Mouse (Mus musculus): ENCODE measurements around the gene Zzef1.

Gene Zzef1

DNA sequence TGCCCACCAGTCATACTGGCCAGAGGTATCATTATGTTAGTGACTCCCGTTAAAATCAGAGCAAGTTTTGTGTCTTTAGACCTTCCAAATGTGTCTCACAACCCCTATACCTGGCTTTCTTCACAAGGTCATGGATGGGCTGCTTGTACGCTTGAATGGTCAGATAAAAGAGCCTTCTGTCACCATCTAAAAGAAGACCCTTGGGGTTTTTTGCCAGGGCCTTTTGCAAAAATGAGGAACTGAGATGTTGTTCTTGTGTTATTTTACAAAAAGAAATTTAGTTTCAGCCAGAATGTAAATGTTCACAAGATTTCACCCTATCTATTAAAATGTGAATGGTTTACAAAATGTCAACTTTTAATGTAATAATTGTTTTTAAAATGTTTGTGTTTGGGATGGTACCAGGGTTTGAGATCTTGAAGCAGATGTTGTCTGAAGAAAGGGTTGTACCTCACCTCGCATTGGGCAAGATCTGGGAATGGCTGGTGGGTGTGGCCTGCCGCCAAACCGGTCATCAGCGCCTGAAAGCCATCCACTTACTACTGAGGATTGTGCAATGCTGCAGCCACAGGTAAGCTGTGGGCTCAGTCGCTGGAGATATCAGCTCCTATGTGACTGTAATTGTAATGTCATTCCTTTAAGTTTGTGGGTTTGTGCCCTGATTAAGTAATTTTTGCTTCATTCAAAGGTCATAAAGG, 121.4 kb downstream of the Zzef1 start:
- DNase-seq: no peak

DNA sequence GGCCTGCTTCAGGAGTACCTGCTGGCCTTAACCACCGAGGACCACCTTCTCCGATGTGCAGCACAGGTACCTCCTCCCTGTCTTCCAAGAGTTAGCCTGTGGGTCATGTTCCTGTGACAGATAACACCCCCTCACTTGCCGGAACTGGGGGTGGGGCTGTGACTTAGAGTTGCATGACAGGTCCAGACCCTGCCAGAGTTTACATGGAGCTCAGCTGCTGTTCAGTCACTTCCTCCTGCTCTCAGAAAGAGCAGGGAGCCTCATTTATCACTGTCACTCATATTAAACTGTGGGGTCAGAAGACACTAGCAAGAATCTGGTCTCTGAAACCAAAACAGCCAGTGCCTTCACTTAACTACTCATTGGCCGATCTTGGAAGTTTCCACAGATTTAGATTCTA, 127.1 kb downstream of the Zzef1 start:
- DNase-seq: no peak

DNA sequence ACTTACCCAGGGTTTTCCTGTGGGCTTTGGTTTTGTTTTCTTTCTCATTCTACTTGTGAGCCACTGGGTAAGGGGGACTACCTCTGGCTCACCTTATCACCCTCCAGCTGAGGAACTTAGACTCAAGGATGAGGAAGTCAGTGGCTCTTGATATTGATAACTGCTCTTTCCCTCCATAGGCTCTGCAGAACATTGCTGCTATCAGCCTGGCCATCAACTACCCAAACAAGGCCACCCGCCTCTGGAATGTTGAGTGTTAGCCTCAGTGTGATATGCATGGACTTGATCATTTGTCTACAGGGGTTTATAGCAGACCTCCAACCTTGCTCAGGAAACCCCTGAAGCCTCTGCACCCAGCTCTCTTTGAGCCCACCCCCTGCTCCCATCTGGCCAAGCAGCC, 128.4 kb downstream of the Zzef1 start:
- no peak for DNase-seq

DNA sequence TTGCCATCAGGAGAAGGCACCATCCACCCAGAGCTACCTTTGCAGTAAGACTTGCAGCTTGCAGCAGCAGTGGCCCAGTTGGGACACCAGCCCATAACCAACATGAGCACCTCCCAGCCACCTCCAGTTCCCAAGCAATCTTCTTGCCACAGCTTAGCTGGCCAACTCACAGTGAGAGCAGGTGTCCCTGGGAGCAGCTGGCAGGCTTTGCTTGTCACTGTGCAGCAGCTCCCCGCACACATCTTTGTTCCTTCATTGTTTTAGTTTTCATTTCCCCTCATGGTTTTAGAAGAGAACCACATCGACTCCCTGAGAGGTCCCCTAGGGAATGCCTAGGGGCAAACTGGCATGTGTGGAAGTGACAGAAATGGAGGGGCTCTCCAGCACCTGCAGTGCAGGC, 129.0 kb downstream of the Zzef1 start:
- no peak for DNase-seq

DNA sequence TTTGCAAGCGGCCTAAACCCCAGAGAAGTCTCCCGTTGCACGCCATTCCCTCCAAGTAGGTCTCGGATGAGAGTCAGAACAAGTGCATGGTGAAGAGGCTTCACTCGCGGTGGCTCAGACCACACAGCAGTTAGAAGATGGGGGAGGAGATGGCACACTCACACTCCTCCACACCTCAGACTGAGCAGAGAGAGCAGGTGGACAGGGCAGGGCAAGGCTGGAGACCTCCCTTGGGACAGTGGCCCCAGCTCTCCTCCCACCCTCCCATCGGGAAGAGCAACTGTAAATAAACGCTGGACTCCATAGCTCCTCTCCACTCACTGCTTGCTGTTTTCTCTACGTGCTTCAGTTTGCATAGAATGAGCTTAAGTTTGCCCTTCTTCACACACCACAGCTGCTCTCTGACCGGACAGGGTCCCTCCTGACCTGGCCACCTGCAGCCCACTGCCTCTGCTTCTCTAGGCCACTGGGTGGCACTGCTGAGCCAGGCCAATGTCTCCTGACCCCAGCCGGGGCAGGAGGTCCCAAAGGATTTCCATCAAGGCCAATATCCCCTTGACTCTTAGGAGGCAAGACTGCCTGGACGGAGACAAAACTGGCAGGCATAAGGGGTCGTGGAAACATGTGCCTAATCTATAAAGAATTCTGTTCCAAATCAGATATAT, 130.3 kb downstream of the Zzef1 start:
- peak; percentile 80 to 84 for DNase-seq

DNA sequence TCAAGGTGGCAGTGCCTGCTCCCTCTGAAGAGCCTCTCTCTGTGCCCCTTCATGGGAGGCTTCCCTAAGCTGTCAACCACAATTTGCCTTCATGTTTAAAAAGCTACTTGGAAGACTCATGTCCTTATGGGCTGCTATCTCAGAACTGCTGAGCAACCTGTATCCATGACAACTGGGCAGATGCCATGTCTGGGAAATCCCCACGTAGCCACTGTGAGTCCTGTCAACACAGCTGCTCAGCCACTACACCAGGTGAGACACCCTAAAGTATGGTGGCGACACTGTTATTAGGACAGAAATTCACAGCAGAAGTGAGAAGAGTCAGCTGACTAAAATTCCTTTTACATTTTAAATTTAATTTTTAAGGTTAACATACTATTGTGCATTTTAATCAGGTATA, 132.5 kb downstream of the Zzef1 start:
- peak; percentile 39 to 45 for DNase-seq

DNA sequence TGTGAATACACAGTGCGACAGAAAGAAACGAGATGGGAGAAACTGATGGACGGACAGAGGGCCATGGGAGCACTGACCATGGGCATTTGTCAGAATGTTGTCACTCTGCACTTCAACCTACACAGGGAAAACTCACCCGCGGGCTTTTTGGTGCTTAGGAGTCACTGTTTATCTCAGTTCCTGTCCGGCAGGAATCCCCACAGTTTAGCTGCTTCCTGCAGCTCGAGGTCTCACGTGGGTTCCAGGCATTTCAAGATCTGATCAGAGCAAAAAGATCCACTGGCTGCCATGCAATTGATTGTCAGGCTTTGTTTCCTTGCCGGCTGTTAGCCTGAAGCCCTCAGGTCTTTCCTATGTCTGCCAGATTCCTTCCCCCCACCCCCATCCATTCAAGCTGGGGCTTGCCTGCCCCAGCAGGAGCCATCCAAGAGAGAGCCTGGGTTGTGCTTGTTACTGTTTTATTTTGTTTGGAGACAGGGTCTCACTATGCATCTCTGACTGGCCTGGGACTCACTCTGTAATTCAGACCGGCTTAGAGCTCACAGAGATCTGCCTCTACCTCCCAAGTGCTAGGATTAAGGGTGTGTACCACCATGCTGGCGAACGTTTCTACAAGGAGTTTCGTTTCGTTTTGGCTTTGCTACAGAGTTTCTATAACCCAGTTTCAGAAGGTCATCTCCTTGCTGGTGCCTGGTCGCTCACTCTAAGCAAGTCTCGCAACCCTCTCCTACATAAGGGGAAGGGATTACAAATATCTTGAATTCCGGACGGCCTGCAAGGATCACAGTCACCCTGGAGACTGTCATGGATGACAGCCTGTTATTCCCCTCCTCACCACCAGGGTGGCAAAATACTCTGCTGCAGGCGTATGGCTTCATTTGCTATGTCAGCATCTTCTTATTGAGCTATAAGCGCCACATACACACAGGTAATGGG, 144.4 kb downstream of the Zzef1 start:
- peak; percentile 75 to 83 for DNase-seq

DNA sequence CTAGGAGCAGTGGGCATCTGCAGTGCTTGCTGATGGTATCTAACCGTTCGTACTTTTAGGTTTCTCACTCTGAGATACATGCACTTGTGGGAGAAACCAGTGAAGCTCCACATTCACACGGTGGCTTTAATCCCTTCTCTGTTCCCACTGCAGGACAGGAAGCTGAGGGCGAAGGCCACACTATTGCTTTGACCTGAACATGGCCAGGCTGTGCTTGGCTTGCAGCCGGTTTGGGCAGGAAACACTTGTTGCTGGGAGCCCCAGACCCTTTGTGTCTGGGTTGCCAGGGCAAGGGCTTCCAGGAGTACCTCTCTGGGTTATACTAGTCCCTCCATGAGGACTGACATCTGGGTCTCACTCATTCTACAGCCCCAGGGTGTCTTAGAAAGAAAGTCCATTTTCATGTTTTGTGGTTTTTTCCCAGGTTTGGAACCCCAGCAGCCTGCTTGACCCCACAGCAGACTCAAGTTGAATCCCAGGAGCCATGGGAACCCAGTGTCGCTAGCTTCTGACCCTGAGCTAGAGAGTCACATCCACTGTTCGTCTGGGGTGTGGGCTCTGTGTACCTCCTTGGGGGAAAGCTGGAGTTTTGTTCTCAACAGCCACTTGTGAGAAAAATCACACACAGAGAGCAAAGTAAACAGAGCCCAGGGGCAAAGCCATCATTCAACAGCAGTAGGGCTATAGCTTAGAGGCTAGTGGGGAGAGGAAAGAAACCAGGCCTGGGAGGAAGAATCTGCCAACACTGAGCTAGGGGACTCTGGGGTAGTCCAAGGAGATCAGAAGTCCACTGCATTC, 149.2 kb downstream of the Zzef1 start:
- no peak for DNase-seq

DNA sequence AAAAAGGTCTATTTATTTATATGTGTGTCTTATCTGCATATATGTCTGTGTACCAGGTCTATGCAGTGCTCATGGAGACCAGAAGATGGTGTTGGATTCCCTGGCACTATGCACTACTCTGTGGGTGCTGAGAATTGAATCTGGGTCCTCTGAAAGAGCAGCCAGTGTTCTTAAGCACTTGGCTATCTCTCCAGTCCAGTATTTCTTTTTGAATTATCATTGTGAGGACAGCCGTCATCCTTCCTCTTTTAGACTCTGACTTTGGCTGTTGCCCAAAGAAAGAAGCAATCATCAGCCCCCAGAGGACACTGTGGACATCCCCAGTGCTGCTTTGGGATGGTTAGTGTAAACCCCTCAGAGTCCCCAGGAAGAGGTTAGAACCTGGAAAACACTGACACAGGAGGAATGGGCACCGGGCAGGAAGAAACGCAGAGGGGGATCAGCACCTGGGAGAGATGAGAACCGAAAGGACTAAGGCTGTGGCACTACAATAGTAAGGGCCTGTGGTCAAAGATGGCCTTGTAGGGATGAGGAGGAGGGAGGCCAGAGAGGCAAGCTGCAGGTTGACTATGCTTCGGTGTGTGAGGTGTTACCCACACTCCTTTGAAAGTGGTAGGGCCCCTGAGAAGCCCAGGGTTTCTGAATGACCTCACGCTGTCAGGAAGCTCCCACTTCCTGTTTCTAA, 150.0 kb downstream of the Zzef1 start:
- DNase-seq: no peak

DNA sequence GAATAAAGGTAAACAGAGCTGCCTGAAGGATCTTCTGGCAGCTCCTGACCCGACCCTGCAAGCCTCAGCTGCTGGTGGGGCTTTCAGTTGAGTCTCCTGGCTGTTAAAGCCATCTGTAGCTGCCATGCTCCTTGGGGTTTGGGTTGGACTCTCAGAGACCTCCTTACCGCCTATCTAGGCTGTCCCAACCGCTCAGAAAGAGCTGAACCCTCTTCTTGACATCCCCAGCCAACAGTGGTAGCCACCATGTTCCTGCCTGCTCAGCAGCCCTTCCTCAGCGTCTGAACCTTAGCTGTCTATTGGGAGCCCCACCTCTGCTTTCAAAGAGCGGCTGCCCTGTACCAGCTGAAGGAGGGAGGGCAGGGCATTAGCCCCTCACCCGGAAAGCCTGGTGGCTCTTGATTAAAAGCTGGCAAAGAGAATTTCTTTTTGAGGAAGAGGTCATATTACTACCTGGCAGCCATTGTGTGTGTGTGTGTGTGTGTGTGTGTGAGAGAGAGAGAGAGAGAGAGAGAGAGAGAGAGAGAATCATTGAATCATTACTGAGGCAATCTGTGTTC, 150.6 kb downstream of the Zzef1 start:
- DNase-seq: no peak

DNA sequence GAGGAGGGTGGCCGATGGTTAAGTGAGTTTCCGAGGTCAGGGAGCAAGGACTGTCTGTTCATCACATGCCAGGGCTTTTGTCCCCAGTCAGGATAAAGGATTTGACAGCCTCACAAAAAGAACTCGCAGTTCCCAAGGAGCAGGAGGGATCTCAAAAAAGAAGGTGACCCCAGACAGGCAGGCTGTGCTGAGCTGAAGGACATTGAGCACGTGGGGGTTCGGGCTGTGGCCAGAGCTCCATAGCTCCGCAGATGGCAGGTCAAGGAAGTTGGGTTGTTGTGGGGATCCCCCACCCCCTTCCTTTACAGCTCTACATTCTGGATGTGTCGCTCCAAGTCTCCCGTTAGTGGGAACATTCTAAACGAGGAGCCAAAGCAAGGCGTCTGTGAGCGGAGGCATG, 151.8 kb downstream of the Zzef1 start:
- no peak for DNase-seq

DNA sequence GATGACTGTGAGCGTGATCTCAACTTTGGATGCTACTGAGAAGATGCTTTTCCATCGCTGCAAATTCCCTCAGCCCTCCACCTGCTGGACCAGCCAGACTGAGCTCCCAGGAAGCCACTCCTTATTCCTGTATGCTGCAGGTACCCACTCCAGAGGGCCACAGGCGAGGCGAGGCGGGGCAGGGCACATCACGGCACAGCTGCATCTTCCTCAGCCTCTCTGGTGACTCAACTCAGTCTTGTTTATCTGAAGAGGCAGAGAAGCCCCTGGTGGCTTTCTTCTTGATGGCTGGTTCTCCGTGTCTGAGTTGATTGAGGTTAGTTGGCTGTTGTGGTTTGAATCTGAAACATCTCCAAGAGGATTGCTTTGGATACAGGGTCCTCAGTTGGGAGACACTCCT, 152.2 kb downstream of the Zzef1 start:
- no peak for DNase-seq

DNA sequence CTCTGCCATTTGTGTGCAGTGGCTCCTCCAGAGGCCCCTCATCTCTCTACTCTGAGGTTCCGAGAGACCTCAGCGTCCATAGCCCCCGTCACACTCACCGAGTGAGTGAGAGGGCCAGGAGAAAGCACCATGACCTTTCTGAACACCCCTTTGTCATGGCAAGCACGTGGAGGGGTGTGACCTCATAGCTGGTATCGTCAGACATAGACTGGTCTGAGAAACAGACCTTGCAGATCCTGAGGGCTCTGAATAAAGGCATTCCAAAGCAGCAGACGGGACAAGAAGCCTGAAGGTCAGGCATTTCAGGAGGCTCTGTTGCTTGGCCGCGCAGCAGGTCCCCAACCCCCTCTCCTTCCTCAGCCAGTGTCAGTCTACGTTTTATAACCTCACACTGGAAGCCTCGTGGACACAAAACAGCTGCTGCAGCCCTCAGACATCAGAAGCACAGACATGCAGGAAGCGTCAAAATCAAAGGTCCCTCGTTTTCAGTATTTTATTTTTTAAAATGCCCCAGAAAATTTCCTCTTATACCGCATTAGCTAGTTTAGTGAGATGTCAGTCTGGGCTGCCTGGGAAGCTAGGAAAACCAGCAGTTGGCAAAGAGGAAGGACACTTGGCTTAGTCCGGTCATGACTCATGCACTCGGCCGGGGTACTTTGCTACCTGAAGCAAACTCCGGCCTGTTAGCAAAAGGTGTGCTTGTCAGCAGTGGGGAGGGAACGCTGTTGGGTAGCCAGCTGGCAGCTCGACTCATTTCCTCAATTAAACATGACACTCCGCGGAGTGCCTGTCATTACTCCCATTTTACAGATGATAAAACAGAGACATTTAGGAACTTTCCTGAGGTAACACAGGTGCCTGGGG, 155.3 kb downstream of the Zzef1 start:
- DNase-seq: no peak

DNA sequence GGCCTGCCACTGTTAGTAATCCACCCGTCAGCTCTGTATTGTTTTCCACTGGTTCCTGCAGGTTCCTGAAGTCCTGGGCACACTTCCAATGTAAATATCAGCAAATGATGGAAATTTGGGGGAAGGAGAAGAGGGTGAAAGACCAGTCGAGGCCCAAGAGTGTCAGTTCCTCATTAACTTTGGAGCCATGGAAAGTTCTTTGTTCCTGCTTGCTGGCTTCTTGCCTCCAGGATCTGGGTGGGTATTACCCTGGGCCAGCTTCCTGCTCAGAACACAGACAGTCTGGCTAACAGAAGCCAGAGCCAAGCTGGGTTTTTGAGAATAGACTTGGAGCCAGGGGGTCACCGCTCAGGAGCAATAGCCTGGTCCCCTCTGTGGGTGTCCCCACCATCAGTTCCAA, 156.2 kb downstream of the Zzef1 start:
- DNase-seq: no peak

DNA sequence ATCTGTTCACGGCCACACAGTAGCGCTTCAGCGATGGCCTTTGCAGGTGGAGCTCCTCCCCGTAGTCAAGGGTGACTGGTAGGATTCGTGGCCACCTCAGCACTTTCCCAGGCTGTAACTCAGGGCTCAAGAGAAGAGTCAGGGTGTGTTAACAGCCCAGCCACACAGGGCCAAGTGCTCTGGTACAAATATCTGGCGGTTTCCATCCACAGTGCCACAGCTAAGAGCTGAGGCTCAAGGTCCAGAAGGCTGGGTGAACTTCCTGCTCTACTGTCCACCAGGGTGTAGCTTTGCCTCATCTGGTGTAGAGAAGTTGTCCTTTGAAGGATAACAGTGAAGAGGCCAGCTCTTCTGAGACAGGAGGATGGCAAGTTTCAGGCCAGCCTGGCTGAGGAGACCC, 156.7 kb downstream of the Zzef1 start:
- no peak for DNase-seq

DNA sequence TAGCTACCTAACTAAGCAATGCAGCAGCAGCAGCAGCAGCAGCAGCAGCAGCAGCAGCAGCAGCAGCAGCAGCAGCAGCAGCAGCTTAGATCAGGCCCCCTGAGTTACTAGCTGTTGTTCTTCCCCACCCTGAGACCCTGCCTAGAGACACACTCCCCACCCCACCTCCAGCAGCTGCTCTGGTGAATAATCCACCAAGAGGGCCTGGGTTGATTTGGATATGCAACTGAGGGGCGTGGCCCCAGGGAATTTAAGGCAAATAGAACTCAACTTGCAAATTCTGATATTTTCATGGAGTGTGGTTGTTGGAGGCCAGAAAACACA, 157.1 kb downstream of the Zzef1 start:
- DNase-seq: no peak

DNA sequence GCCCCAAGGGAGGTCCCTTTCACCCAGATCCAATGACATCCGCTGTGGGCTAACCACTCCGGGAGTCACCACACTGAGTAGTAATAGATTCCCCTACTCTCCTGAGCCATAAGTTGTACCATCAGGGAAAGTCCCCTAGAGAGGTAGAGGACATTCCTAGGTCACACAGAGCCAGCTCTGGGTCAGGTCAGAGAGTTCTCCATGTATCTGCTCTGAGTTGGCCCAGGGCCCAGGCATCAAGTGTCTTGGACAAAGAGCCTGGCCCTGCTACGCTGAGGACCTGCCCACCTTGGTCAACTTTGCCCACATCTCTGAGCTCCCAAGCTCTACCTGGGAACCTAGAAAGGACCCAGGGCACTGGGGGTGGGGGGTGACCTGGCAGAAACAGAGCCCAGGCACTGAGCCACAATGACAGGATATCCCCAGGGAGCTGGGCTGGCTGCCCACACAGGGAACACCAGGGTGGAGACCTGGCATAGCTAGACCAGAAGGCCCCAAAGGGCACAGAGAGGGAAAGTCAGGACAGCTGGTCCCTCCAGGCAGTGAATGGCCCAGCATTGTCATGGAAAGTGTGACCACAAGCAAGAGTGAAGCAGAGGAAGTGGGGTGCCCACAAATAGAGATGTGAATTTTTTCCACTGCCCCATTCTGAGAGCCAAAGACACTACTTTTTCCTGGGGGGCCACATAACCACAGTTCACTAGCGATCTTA, 157.6 kb downstream of the Zzef1 start:
- DNase-seq: peak; percentile 47 to 52

DNA sequence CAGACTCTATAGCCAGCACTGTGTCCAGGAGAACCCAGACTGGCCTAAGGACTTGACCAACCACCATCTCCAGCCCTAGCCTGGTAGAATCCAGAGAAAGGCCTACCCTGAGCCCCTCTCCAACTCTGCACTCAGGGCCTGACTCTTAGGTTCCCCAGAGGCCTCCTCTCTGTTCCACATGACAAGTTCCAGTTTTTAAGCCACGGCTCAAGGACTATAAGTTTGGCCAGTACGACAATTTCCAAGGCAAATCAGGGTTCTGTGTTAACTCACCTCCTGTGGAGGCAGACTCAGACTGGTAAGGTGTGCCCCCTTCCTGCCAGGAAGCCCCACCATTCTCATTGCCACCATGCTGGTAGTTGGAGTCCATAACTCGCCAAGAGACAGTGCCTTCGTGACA, 158.2 kb downstream of the Zzef1 start:
- no peak for DNase-seq

DNA sequence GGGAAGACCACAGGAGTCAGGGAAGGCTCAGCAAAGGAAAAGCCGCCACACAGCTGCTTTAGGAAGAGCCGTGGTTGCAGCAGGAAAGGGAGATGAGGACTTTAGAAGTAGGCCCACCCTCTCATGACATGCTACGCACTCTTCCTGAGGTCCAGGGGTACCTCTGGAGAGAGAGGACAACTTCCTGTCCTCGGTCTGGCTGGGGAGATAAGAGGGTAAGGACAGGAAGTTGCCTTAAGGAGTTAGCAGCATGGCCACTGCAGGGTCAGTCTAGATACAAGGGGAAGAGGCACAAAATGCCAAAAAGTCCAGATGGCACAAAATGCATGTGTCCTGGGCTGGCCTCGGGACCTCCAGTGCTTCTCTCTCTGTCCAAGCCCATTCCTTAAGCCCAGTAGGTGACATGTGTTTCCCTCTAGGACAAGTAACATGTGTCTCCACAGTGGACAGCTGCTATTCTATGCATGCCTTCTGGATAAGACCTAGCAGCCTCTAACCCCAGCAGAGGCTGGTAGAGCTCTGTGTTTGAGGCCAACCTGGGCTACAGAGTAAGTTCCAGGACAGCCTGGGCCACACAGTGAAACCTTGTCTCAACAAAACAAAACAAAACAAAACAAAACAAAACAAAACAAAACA, 159.4 kb downstream of the Zzef1 start:
- no peak for DNase-seq

DNA sequence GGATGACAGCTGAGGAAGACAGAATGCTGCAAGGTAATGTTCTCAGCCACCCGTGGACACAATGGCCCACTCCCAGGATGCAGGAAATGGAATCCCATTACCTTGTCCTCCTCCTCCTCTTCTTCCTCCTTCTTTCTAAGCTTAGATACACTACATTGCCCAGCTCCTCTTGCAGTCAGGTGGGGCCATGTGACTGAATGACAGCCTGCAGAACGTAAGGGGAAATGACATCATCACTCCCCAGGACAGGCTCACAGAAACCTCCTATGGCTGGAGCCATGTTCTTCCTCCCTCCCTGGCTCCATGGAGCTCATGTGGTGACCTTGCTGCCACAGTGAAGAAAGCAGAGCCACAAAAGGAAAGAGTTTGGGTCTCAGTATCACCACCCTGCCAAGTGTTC, 161.3 kb downstream of the Zzef1 start:
- DNase-seq: no peak

Data from cerebellum, postnatal 10 days (tissue).